Mouse (Mus musculus) liver, embryonic 11.5 days (tissue): ENCODE results near the gene Tac4. TPM values are rescaled to one million over a fixed set of nuclear protein-coding genes. Genes with fewer than 3 reads are reported as not detected.

ENCODE experiments used
- ATAC-seq: fragments of 200-750 bp; cut with Nextera tagmentation; replicated peaks from 2 replicates; pipeline ENCODE4 v1.8.0; 2017; ENCODE audit warnings: moderate number of reproducible peaks, mild to moderate bottlenecking, moderate TSS enrichment, moderate library complexity; ENCODE audit not compliant: low FRiP score
- DNase-seq: peaks from one replicate; pipeline ENCODE4 v3.0.0-alpha.2; 2017; ENCODE audit warnings: low spot score
- H3K27ac ChIP-seq: fragments of 300-500 bp; sonication (generic); 2 replicates; pipeline ENCODE4 v1.5.1; 2014; ENCODE audit warnings: mild to moderate bottlenecking, low read depth, low read length, control low read depth
- H3K27me3 ChIP-seq: fragments of 300-500 bp; sonication (generic); replicated peaks from 2 replicates; pipeline ENCODE4 v1.6.1; 2014; ENCODE audit warnings: low read length, mixed read lengths; ENCODE audit not compliant: control insufficient read depth, insufficient read depth
- H3K36me3 ChIP-seq: fragments of 300-500 bp; sonication (generic); 2 replicates; pipeline ENCODE4 v1.6.1; 2014; ENCODE audit warnings: mild to moderate bottlenecking, low read length, moderate library complexity, mixed read lengths; ENCODE audit not compliant: control insufficient read depth, insufficient read depth
- H3K4me1 ChIP-seq: fragments of 300-500 bp; sonication (generic); replicated peaks from 2 replicates; pipeline ENCODE4 v1.6.1; 2014; ENCODE audit warnings: low read length, mixed read lengths; ENCODE audit not compliant: control insufficient read depth, insufficient read depth
- H3K4me2 ChIP-seq: fragments of 300-500 bp; sonication (generic); 2 replicates; pipeline ENCODE4 v1.6.1; 2014; ENCODE audit warnings: mild to moderate bottlenecking, control low read depth, moderate library complexity
- H3K4me3 ChIP-seq: fragments of 300-500 bp; sonication (generic); 2 replicates; pipeline ENCODE4 v1.5.1; 2014; ENCODE audit warnings: low read depth, low read length, control low read depth
- H3K9ac ChIP-seq: fragments of 300-500 bp; sonication (generic); 2 replicates; pipeline ENCODE4 v1.6.1; 2014; ENCODE audit warnings: low read depth, low read length, control low read depth
- H3K9me3 ChIP-seq: fragments of 300-500 bp; sonication (generic); 2 replicates; pipeline ENCODE4 v1.6.1; 2016; ENCODE audit warnings: low read length, inconsistent platforms, mixed read lengths; ENCODE audit not compliant: control insufficient read depth
- WGBS: fragments of 180-500 bp; shearing (Covaris S2); extraction: QIAGEN DNeasy Blood & Tissue Kit; methylation state at CpG from one replicate; pipeline ENCODE4 v1.1.7; 2014; 5-methylcytosine and 5-hydroxymethylcytosine counted together
- polyA plus RNA-seq: library from polyadenylated mRNA; unstranded; fragments of >200 nt; fragmentation: Nextera tagmentation; extraction: Ambion mirVana; gene quantifications from 2 replicates; pipeline ENCODE4 v1.2.1, GENCODE M21; 2014

Tac4 gene
- polyA plus RNA-seq, 1 experiment from 2014 or later, result not detected

DNA sequence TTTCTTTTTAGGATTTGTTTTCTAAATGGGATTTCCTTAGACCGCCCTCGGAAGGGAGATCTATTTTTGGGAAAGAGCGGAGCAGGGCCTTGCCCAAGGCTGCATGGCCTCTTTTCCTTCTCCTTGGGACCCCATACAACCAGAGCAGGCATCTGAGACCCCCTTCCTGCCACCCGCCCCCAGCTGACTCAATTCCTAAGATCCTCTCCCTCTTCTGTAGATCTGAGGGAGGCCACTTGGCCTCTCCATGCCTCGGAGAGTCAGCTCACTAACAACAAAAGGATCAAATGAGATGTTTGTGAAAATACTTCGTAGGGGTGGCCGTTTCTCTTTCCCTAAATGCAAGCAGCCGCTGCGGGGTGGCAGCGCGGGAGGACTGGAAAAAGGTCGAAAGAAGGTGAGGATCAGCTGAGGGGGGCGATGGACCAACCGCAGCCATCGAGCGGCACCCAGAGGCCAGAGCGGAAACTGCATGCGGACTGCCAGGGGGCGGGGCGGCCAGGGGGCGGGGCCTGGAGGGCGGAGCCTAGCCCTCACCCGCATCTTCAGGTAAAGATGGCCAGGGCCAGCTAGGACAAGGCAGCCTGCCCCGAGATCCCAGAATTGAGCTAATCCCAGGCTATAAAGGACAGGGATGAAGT lies 29.5 kb upstream of the Tac4 start:
- Histone ChIP-seq H3K9ac (no peak overlapping the region), H3K27me3 (peaks cover 20% of the 10 kb centered on the region), H3K4me3 (no peak overlapping the region), H3K9me3 (no peaks in the 10 kb centered on the region), H3K4me1 (no peaks in the 10 kb centered on the region), H3K36me3 (no peaks in the 10 kb centered on the region), H3K4me2 (peak overlapping the region; percentile 42), H3K27ac (no peak overlapping the region)
- ATAC-seq, result peak; percentile 58; the same call in 1 of the 2 replicates
- peak; percentile 77 for DNase-seq
- WGBS, result 8% methylated on average over 24 of the region's 24 CpGs

DNA sequence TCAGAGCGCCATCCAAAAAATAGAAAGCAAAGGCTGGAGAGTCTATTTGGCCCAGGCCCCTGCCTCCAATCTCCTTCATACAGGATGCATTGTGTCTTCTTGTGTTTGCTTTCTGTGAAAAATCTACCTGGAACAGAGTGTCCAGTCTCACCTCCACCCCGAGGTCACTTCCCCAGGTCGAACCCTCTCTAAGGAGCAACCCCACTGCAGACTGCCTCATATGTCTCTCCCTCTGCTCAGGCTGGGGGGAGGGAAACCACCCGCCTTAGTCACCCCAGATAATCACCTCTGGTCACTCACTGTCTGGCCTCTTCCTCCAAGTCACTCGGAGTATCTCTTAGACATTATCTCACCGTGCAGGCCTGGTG lies 29.0 kb upstream of the Tac4 start:
- H3K27me3 ChIP-seq, result peaks cover 20% of the 10 kb centered on the region; the same call in 1 of the 2 replicates
- H3K4me3 ChIP-seq, result no peak overlapping the region
- H3K36me3 ChIP-seq, result no peaks in the 10 kb centered on the region
- no peak overlapping the region for H3K9ac ChIP-seq
- ATAC-seq, result peak; percentile 36; the same call in 1 of the 2 replicates
- WGBS, result 19% methylated on average over 6 of the region's 6 CpGs
- DNase-seq, result no peak
- no peaks in the 10 kb centered on the region for H3K4me1 ChIP-seq
- H3K4me2 ChIP-seq, result peak overlapping the region; percentile 42
- H3K27ac ChIP-seq, result no peak overlapping the region
- no peaks in the 10 kb centered on the region for H3K9me3 ChIP-seq

DNA sequence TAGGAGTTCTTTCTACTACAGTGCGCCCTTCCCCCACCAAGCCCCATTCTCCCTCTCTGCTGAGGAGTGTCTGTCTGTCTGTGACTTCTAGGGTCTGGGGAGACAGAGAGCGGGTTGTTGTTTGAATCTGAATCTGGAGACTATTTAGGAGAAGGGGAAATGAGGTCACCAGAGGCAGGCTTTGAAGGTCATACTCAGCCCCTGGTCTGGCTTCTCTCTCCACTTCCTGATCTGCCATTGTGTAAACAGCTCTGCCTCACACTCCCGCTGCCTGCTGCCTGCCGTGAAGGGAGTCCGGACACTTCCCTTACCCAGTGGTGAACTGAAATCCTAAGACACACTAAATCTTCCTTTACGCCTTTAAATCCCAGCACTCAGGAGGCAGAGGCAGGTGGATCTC lies 22.9 kb upstream of the Tac4 start:
- no peak for DNase-seq
- WGBS, result 43% methylated on average over 6 of the region's 6 CpGs
- H3K27ac ChIP-seq, result no peak overlapping the region
- H3K9ac ChIP-seq, result no peak overlapping the region
- no peaks in the 10 kb centered on the region for H3K36me3 ChIP-seq
- 0 out of 2 replicates have a peak, but pooled peaks cover 4% of the 10 kb centered on the region for H3K27me3 ChIP-seq
- H3K4me3 ChIP-seq, result no peak overlapping the region
- no peak overlapping the region for H3K4me2 ChIP-seq
- peaks cover 4% of the 10 kb centered on the region; the same call in 1 of the 2 replicates for H3K4me1 ChIP-seq
- ATAC-seq, result no peak
- H3K9me3 ChIP-seq, result no peaks in the 10 kb centered on the region

DNA sequence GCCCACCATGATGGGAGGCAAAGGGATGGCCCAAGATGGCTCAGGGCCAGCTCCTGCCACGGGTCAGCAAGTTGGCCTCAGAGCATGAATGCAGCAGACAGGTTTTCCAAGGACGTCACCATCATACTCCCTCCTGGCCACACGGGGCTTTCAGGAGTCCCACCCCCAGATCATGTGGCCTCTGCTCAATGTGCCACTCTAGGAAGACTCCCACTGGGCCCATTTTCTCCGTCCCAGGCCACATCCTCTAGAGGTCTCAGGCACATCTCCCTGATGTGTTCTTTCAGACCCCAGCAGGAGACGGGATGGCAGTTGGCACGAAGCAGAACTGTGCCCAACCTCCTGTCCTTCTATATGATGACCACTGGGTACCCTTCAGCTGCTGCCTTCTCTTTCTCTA lies 18.7 kb upstream of the Tac4 start:
- WGBS, result 62% methylated on average over 6 of the region's 6 CpGs
- no peak overlapping the region for H3K4me3 ChIP-seq
- no peaks in the 10 kb centered on the region for H3K36me3 ChIP-seq
- DNase-seq (no peak), ATAC-seq (no peak)
- peaks cover 4% of the 10 kb centered on the region; the same call in 1 of the 2 replicates for H3K4me1 ChIP-seq
- no peak overlapping the region for H3K9ac ChIP-seq
- H3K27ac ChIP-seq, result no peak overlapping the region
- H3K4me2 ChIP-seq, result no peak overlapping the region
- no peaks in the 10 kb centered on the region for H3K27me3 ChIP-seq
- H3K9me3 ChIP-seq, result no peaks in the 10 kb centered on the region

DNA sequence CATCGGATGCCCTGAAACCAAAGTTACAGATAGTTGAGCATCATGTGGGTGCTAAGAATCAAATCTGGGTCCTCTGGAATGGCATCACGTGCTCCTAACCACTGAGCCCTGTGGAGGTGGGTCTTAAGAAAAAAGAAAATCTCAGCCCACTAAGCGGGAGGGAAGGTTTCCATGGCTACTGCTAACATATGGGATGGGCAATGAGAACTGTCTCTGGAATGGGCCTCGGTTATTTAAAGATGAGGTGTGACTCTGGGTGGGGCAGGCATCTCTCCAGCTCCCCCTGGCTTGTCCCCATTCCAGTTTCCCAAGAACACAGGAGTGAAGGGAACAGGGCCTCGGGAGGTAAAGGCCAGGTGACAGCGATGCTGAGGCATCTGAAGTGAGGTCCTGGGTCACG lies 15.9 kb upstream of the Tac4 start:
- DNase-seq (no peak), ATAC-seq (no peak)
- Histone ChIP-seq H3K4me3 (no peak overlapping the region), H3K4me2 (no peak overlapping the region), H3K9me3 (no peaks in the 10 kb centered on the region), H3K27me3 (0 out of 2 replicates have a peak, but pooled peaks cover under 1% of the 10 kb centered on the region), H3K9ac (no peak overlapping the region), H3K36me3 (no peaks in the 10 kb centered on the region), H3K4me1 (peaks cover 5% of the 10 kb centered on the region; the same call in 1 of the 2 replicates), H3K27ac (no peak overlapping the region)
- 61% methylated on average over 7 of the region's 7 CpGs for WGBS

DNA sequence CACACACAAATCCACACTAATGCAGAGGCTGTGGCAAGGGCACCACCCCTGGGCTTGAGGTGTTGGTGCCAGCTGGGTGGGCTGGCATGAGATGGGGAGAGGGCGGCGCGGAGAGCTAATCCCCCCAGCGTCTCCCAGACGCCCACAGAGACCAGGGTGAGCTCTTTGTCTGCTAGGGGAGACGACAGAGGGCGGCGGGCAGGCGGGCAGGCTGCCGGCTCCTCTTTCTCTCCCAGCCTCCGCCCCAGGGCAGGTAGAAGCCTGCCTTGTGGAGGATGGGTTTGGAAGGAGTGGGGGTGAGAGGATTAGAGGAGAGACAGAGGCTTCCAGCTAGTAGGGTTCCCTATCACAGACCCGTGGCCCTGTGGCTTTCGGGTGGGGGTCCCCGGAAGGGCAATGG lies 14.3 kb upstream of the Tac4 start:
- DNase-seq, result no peak
- Histone ChIP-seq H3K4me3 (no peak overlapping the region), H3K4me1 (peaks cover 6% of the 10 kb centered on the region; the same call in 1 of the 2 replicates), H3K9ac (no peak overlapping the region), H3K27ac (no peak overlapping the region), H3K36me3 (no peaks in the 10 kb centered on the region), H3K9me3 (no peaks in the 10 kb centered on the region), H3K27me3 (0 out of 2 replicates have a peak, but pooled peaks cover 3% of the 10 kb centered on the region), H3K4me2 (no peak overlapping the region)
- WGBS, result 70% methylated on average over 14 of the region's 14 CpGs
- no peak for ATAC-seq

DNA sequence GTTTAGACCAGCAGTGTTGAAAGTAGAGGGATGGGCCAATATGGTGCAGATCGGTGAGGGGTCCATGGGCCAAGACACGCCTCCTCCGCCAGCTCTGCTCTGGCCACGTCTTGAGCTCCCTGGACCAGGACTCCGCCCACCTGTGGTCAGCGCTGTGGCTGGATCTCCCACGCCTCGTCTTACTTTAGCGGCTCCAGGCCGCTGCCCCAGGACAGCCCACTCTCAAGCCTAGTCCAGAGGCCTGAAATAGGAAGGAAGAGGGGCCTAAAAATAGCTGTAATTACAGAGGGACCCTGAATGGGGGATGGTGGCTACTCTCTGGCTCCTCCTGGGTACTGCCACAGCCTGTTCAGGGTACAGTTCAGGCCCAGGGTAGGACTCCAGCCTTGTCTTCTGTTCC lies 11.2 kb upstream of the Tac4 start:
- DNase-seq, result no peak
- no peaks in the 10 kb centered on the region for H3K36me3 ChIP-seq
- no peak overlapping the region for H3K4me3 ChIP-seq
- H3K27me3 ChIP-seq, result 0 out of 2 replicates have a peak, but pooled peaks cover 3% of the 10 kb centered on the region
- H3K9me3 ChIP-seq, result no peaks in the 10 kb centered on the region
- H3K27ac ChIP-seq, result no peak overlapping the region
- 32% methylated on average over 10 of the region's 10 CpGs for WGBS
- H3K4me2 ChIP-seq, result no peak overlapping the region
- 0 out of 2 replicates have a peak, but pooled peaks have one; percentile 15 for ATAC-seq
- no peak overlapping the region for H3K9ac ChIP-seq
- peaks cover 6% of the 10 kb centered on the region; the same call in 1 of the 2 replicates for H3K4me1 ChIP-seq

DNA sequence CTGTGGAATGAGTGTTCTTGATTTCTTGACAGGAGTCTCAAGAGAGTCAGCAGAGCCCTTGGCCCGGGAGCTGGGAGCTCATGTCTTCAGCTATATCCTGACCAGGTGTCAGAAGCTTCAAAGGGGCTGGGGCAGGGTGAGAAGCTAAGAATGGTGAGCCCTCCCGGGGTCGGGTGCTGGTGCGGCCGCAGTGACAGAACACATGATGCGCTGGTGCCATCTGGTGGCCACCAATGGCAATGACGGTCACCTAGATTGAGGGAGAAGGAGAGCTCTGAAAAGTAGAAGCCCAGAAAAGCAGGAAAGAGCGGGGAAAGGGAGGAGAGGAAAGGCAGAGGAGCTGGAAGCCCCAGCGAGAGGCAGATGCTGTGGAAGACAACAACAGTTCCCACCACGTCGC lies 10.0 kb upstream of the Tac4 start:
- no peak overlapping the region for H3K27ac ChIP-seq
- no peaks in the 10 kb centered on the region for H3K36me3 ChIP-seq
- H3K4me1 ChIP-seq, result peaks cover 6% of the 10 kb centered on the region; the same call in 1 of the 2 replicates
- no peaks in the 10 kb centered on the region for H3K9me3 ChIP-seq
- no peak for ATAC-seq
- DNase-seq, result peak; percentile 76
- H3K27me3 ChIP-seq, result 0 out of 2 replicates have a peak, but pooled peaks cover 3% of the 10 kb centered on the region
- no peak overlapping the region for H3K4me2 ChIP-seq
- H3K4me3 ChIP-seq, result no peak overlapping the region
- H3K9ac ChIP-seq, result no peak overlapping the region
- 4% methylated on average over 11 of the region's 11 CpGs for WGBS

DNA sequence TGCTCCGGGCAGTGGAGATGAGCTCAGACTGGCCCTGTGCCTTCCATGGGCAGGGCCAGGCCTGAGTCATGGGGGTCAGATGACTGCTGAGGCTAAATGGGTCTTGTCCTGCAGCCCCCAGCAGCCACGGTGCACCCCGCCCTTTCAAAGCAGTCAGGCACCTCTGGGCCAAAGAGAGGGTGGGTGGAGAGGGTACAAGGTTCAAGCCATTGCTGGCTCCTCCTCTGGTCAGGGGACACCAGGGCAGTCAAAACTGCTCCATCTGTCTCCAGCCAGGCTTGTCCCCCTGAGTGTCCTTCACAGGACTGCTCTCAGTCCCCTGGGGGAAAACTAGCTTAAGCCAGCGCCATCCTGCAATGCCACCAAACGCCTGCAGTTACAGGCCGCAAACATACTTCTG lies 9.2 kb upstream of the Tac4 start:
- H3K9me3 ChIP-seq, result no peaks in the 10 kb centered on the region
- H3K4me3 ChIP-seq, result no peak overlapping the region
- H3K4me1 ChIP-seq, result peaks cover 6% of the 10 kb centered on the region; the same call in 1 of the 2 replicates
- H3K9ac ChIP-seq, result no peak overlapping the region
- no peaks in the 10 kb centered on the region for H3K36me3 ChIP-seq
- H3K27ac ChIP-seq, result no peak overlapping the region
- 84% methylated on average over 6 of the region's 6 CpGs for WGBS
- ATAC-seq (peak; percentile 29; the same call in 1 of the 2 replicates), DNase-seq (no peak)
- no peak overlapping the region for H3K4me2 ChIP-seq
- 0 out of 2 replicates have a peak, but pooled peaks cover 3% of the 10 kb centered on the region for H3K27me3 ChIP-seq
